Mouse (Mus musculus) hindbrain, embryonic 13.5 days (tissue): ENCODE data around the gene Wnt9a. TPM values are rescaled to one million over a fixed set of nuclear protein-coding genes. Genes with fewer than 3 reads are reported as not detected.
"Not testable (repeated sequence)": the region's sequence is repeated elsewhere in the genome, so short reads cannot be mapped to it uniquely, and the experiment has no call there.

Source experiments
- ATAC-seq: fragments of 200-750 bp; cut with Nextera tagmentation; 2 replicates; pipeline ENCODE4 v1.8.0; 2017; ENCODE audit warnings: moderate TSS enrichment; ENCODE audit not compliant: low FRiP score
- H3K27ac ChIP-seq: fragments of 300-500 bp; sonication (generic); 2 replicates; pipeline ENCODE4 v1.5.1; 2015; ENCODE audit warnings: inconsistent platforms, mild to moderate bottlenecking, moderate library complexity
- H3K27me3 ChIP-seq: fragments of 300-500 bp; sonication (generic); 2 replicates; pipeline ENCODE4 v1.6.1; 2015; ENCODE audit warnings: mild to moderate bottlenecking, inconsistent platforms
- H3K36me3 ChIP-seq: fragments of 300-500 bp; sonication (generic); 2 replicates; pipeline ENCODE4 v1.6.1; 2015; ENCODE audit warnings: mild to moderate bottlenecking, inconsistent platforms
- H3K4me1 ChIP-seq: fragments of 300-500 bp; sonication (generic); replicated peaks from 2 replicates; pipeline ENCODE4 v1.6.1; 2015; ENCODE audit warnings: inconsistent platforms
- H3K4me2 ChIP-seq: fragments of 300-500 bp; sonication (generic); 2 replicates; pipeline ENCODE4 v1.6.1; 2015; ENCODE audit warnings: inconsistent platforms, mild to moderate bottlenecking, moderate library complexity
- H3K4me3 ChIP-seq: fragments of 300-500 bp; sonication (generic); 2 replicates; pipeline ENCODE4 v1.5.1; 2015; ENCODE audit warnings: mild to moderate bottlenecking, inconsistent platforms
- H3K9ac ChIP-seq: fragments of 300-500 bp; sonication (generic); 2 replicates; pipeline ENCODE4 v1.6.1; 2015; ENCODE audit warnings: mild to moderate bottlenecking, inconsistent platforms
- H3K9me3 ChIP-seq: fragments of 300-500 bp; sonication (generic); 2 replicates; pipeline ENCODE4 v1.6.1; 2016; ENCODE audit warnings: inconsistent platforms
- WGBS: fragments of 180-500 bp; shearing (Covaris S2); methylation state at CpG from one replicate; pipeline ENCODE4 v1.1.7; 2015; 5-methylcytosine and 5-hydroxymethylcytosine counted together
- polyA plus RNA-seq: library from polyadenylated mRNA; unstranded; fragments of >200 nt; fragmentation: Nextera tagmentation; extraction: Ambion mirVana; gene quantifications from 2 replicates; pipeline ENCODE4 v1.2.1, GENCODE M21; 2015

The Wnt9a gene
- polyA plus RNA-seq, 1 experiment from 2014 or later, result 5.0 TPM

GRCm38 (mm10) chr11:59350326-59350725, 43.6 kb downstream of the Wnt9a start:
- no peaks in the 10 kb centered on the region for H3K27me3 ChIP-seq
- 78% methylated on average over 2 of the region's 2 CpGs for WGBS
- H3K4me1 ChIP-seq, result 0 out of 2 replicates have a peak, but pooled peaks cover 4% of the 10 kb centered on the region
- no peak for ATAC-seq
- H3K27ac ChIP-seq, result no peak overlapping the region
- H3K4me2 ChIP-seq, result no peak overlapping the region
- no peaks in the 10 kb centered on the region for H3K36me3 ChIP-seq
- H3K4me3 ChIP-seq, result no peak overlapping the region
- H3K9ac ChIP-seq, result no peak overlapping the region
- no peaks in the 10 kb centered on the region for H3K9me3 ChIP-seq

GRCm38 (mm10) chr11:59354793-59355192, 48.1 kb downstream of the Wnt9a start:
- Histone ChIP-seq H3K4me2 (no peak overlapping the region), H3K27me3 (no peaks in the 10 kb centered on the region), H3K36me3 (no peaks in the 10 kb centered on the region), H3K27ac (no peak overlapping the region), H3K9me3 (no peaks in the 10 kb centered on the region), H3K4me1 (0 out of 2 replicates have a peak, but pooled peaks cover 4% of the 10 kb centered on the region), H3K9ac (no peak overlapping the region), H3K4me3 (no peak overlapping the region)
- no peak for ATAC-seq
- WGBS, result 85% methylated on average over 4 of the region's 4 CpGs

GRCm38 (mm10) chr11:59356874-59357289, 50.2 kb downstream of the Wnt9a start:
- Histone ChIP-seq H3K27ac (no peak overlapping the region), H3K36me3 (no peaks in the 10 kb centered on the region), H3K27me3 (no peaks in the 10 kb centered on the region), H3K9ac (no peak overlapping the region), H3K4me2 (no peak overlapping the region), H3K9me3 (no peaks in the 10 kb centered on the region), H3K4me1 (no peaks in the 10 kb centered on the region), H3K4me3 (no peak overlapping the region)
- WGBS, result 74% methylated on average over 11 of the region's 11 CpGs
- ATAC-seq, result no peak

- no peaks in the 10 kb centered on the region for H3K27me3 ChIP-seq
- ATAC-seq, result no peak
- no peak overlapping the region for H3K4me2 ChIP-seq
- H3K9ac ChIP-seq, result no peak overlapping the region
- H3K27ac ChIP-seq, result no peak overlapping the region
- WGBS, result 87% methylated on average over 9 of the region's 9 CpGs
- H3K4me1 ChIP-seq, result peaks cover 12% of the 10 kb centered on the region
- no peaks in the 10 kb centered on the region for H3K36me3 ChIP-seq
- H3K9me3 ChIP-seq, result no peaks in the 10 kb centered on the region
- no peak overlapping the region for H3K4me3 ChIP-seq
Measured at GRCm38 (mm10) chr11:59361291-59361690, 54.6 kb downstream of the Wnt9a start.

GRCm38 (mm10) chr11:59364007-59364406, 57.3 kb downstream of the Wnt9a start:
- Histone ChIP-seq H3K27me3 (no peaks in the 10 kb centered on the region), H3K27ac (no peak overlapping the region), H3K36me3 (no peaks in the 10 kb centered on the region), H3K9ac (peak overlapping the region; percentile 51), H3K4me1 (peaks cover 18% of the 10 kb centered on the region), H3K9me3 (no peaks in the 10 kb centered on the region), H3K4me2 (no peak overlapping the region), H3K4me3 (no peak overlapping the region)
- WGBS, result 82% methylated on average over 9 of the region's 9 CpGs
- ATAC-seq, result no peak

- ATAC-seq, result no peak
- Histone ChIP-seq H3K9ac (peak overlapping the region; percentile 51), H3K27me3 (no peaks in the 10 kb centered on the region), H3K9me3 (no peaks in the 10 kb centered on the region), H3K36me3 (no peaks in the 10 kb centered on the region), H3K4me2 (no peak overlapping the region), H3K27ac (no peak overlapping the region), H3K4me3 (no peak overlapping the region), H3K4me1 (peaks cover 18% of the 10 kb centered on the region)
- WGBS, result 53% methylated on average over 3 of the region's 3 CpGs
Measured at GRCm38 (mm10) chr11:59364417-59364816, 57.7 kb downstream of the Wnt9a start.

- H3K9me3 ChIP-seq, result no peaks in the 10 kb centered on the region
- no peaks in the 10 kb centered on the region for H3K36me3 ChIP-seq
- H3K4me2 ChIP-seq, result no peak overlapping the region
- no peak overlapping the region for H3K4me3 ChIP-seq
- WGBS, result 46% methylated on average over 3 of the region's 3 CpGs
- ATAC-seq, result no peak
- peaks cover 18% of the 10 kb centered on the region for H3K4me1 ChIP-seq
- H3K27ac ChIP-seq, result 0 out of 2 replicates have a peak overlapping the region, but pooled peaks have one; percentile 13
- H3K27me3 ChIP-seq, result no peaks in the 10 kb centered on the region
- no peak overlapping the region for H3K9ac ChIP-seq
Measured at GRCm38 (mm10) chr11:59366031-59366430, 59.3 kb downstream of the Wnt9a start.

GRCm38 (mm10) chr11:59366633-59367032, 59.9 kb downstream of the Wnt9a start:
- Histone ChIP-seq H3K27ac (no peak overlapping the region; the same call in 1 of the 2 replicates), H3K9me3 (no peaks in the 10 kb centered on the region), H3K36me3 (no peaks in the 10 kb centered on the region), H3K4me3 (no peak overlapping the region), H3K4me2 (no peak overlapping the region), H3K4me1 (peaks cover 18% of the 10 kb centered on the region), H3K27me3 (no peaks in the 10 kb centered on the region), H3K9ac (no peak overlapping the region)
- 21% methylated on average over 3 of the region's 3 CpGs for WGBS
- ATAC-seq, result no peak

- ATAC-seq, H3K27ac ChIP-seq: not testable (repeated sequence)
- WGBS, result 89% methylated on average over 4 of the region's 4 CpGs
Measured at GRCm38 (mm10) chr11:59367955-59368354, 61.2 kb downstream of the Wnt9a start.

GRCm38 (mm10) chr11:59369848-59370247, 63.1 kb downstream of the Wnt9a start:
- Histone ChIP-seq H3K9ac (no peak overlapping the region), H3K4me2 (no peak overlapping the region), H3K27ac (no peak overlapping the region), H3K9me3 (no peaks in the 10 kb centered on the region), H3K4me1 (peaks cover 16% of the 10 kb centered on the region), H3K27me3 (no peaks in the 10 kb centered on the region), H3K36me3 (no peaks in the 10 kb centered on the region), H3K4me3 (no peak overlapping the region)
- 82% methylated on average over 11 of the region's 11 CpGs for WGBS
- ATAC-seq, result no peak

More at GRCm38 (mm10) chr11:59367955-59368354, 61.2 kb downstream of the Wnt9a start:
- not testable (repeated sequence) for H3K4me2 ChIP-seq, H3K36me3 ChIP-seq, H3K9me3 ChIP-seq, H3K9ac ChIP-seq, H3K4me3 ChIP-seq, H3K27me3 ChIP-seq
- H3K4me1 ChIP-seq, result peaks cover 18% of the 10 kb centered on the region

- Histone ChIP-seq H3K9me3 (no peaks in the 10 kb centered on the region), H3K4me1 (no peaks in the 10 kb centered on the region), H3K4me3 (no peak within 1 kb of the TSS), H3K36me3 (no peaks in the 10 kb centered on the region), H3K9ac (no peak within 1 kb of the TSS), H3K4me2 (no peak within 1 kb of the TSS), H3K27me3 (no peaks in the 10 kb centered on the region), H3K27ac (no peak within 1 kb of the TSS)
- 74% methylated on average over 16 of the region's 16 CpGs for WGBS
- ATAC-seq, result no peak
Measured at GRCm38 (mm10) chr11:59375475-59375874, 68.7 kb downstream of the Wnt9a start, which contains the start of gene Prss38. Gene Prss38, minus strand, starts transcription at chr11:59375657.

GRCm38 (mm10) chr11:59377999-59378398, 71.3 kb downstream of the Wnt9a start:
- H3K9ac ChIP-seq, result no peak overlapping the region
- H3K9me3 ChIP-seq, result no peaks in the 10 kb centered on the region
- no peak overlapping the region for H3K4me2 ChIP-seq
- H3K4me3 ChIP-seq, result no peak overlapping the region
- ATAC-seq, result no peak
- no peaks in the 10 kb centered on the region for H3K36me3 ChIP-seq
- no peak overlapping the region for H3K27ac ChIP-seq
- H3K27me3 ChIP-seq, result no peaks in the 10 kb centered on the region
- 84% methylated on average over 3 of the region's 3 CpGs for WGBS
- no peaks in the 10 kb centered on the region for H3K4me1 ChIP-seq

- no peaks in the 10 kb centered on the region for H3K27me3 ChIP-seq
- no peak for ATAC-seq
- H3K36me3 ChIP-seq, result no peaks in the 10 kb centered on the region
- H3K9me3 ChIP-seq, result no peaks in the 10 kb centered on the region
- H3K4me1 ChIP-seq, result peaks cover 4% of the 10 kb centered on the region; the same call in 1 of the 2 replicates
- H3K9ac ChIP-seq, result no peak overlapping the region
- H3K4me3 ChIP-seq, result no peak overlapping the region
- H3K27ac ChIP-seq, result no peak overlapping the region
- H3K4me2 ChIP-seq, result no peak overlapping the region
Measured at GRCm38 (mm10) chr11:59379547-59379946, 72.8 kb downstream of the Wnt9a start.
